Mouse (Mus musculus) forebrain, embryonic 12.5 days (tissue): ENCODE data around the gene Ppil6. TPM values are rescaled to one million over a fixed set of nuclear protein-coding genes. Genes with fewer than 3 reads are reported as not detected.
"Not testable (repeated sequence)": the region's sequence is repeated elsewhere in the genome, so short reads cannot be mapped to it uniquely, and the experiment has no call there.

ENCODE experiments used
- ATAC-seq: fragments of 200-750 bp; cut with Nextera tagmentation; 2 replicates; pipeline ENCODE4 v1.8.0; 2017; ENCODE audit warnings: moderate TSS enrichment; ENCODE audit not compliant: low FRiP score
- H3K27ac ChIP-seq: fragments of 300-500 bp; sonication (generic); 2 replicates; pipeline ENCODE4 v1.5.1; 2016; ENCODE audit warnings: mild to moderate bottlenecking
- H3K27me3 ChIP-seq: fragments of 300-500 bp; sonication (generic); 2 replicates; pipeline ENCODE4 v1.6.1; 2016; ENCODE audit warnings: mild to moderate bottlenecking
- H3K36me3 ChIP-seq: fragments of 300-500 bp; sonication (generic); replicated peaks from 2 replicates; pipeline ENCODE4 v1.6.1; 2016; ENCODE audit warnings: mild to moderate bottlenecking
- H3K4me1 ChIP-seq: fragments of 300-500 bp; sonication (generic); 2 replicates; pipeline ENCODE4 v1.6.1; 2016
- H3K4me2 ChIP-seq: fragments of 300-500 bp; sonication (generic); 2 replicates; pipeline ENCODE4 v1.6.1; 2016; ENCODE audit warnings: mild to moderate bottlenecking, moderate library complexity
- H3K4me3 ChIP-seq: fragments of 300-500 bp; sonication (generic); replicated peaks from 2 replicates; pipeline ENCODE4 v1.5.1; 2016; ENCODE audit warnings: mild to moderate bottlenecking
- H3K9ac ChIP-seq: fragments of 300-500 bp; sonication (generic); 2 replicates; pipeline ENCODE4 v1.6.1; 2016; ENCODE audit warnings: mild to moderate bottlenecking
- H3K9me3 ChIP-seq: fragments of 300-500 bp; sonication (generic); 2 replicates; pipeline ENCODE4 v1.6.1; 2016
- WGBS: fragments of 180-500 bp; shearing (Covaris S2); methylation state at CpG from one replicate; pipeline ENCODE4 v1.1.7; 2016; 5-methylcytosine and 5-hydroxymethylcytosine counted together
- polyA plus RNA-seq: library from polyadenylated mRNA; unstranded; fragments of >200 nt; fragmentation: Nextera tagmentation; extraction: Ambion mirVana; gene quantifications from 2 replicates; pipeline ENCODE4 v1.2.1, GENCODE M21; 2016

The Ppil6 gene
- polyA plus RNA-seq, 1 experiment from 2014 or later: 1.7 TPM

- ATAC-seq: no peak
- 91% methylated on average over 7 of the region's 7 CpGs for WGBS
- peaks cover 22% of the 10 kb centered on the region for H3K4me1 ChIP-seq
- no peak overlapping the region for H3K4me3 ChIP-seq
- H3K27ac ChIP-seq: no peak overlapping the region
- peaks cover 80% of the 10 kb centered on the region for H3K36me3 ChIP-seq
- H3K27me3 ChIP-seq: no peaks in the 10 kb centered on the region
- no peak overlapping the region for H3K9ac ChIP-seq
- no peak overlapping the region for H3K4me2 ChIP-seq
- H3K9me3 ChIP-seq: no peaks in the 10 kb centered on the region
Measured at GRCm38 (mm10) chr10:41482446-41482845, 7.8 kb upstream of the Ppil6 start.

DNA sequence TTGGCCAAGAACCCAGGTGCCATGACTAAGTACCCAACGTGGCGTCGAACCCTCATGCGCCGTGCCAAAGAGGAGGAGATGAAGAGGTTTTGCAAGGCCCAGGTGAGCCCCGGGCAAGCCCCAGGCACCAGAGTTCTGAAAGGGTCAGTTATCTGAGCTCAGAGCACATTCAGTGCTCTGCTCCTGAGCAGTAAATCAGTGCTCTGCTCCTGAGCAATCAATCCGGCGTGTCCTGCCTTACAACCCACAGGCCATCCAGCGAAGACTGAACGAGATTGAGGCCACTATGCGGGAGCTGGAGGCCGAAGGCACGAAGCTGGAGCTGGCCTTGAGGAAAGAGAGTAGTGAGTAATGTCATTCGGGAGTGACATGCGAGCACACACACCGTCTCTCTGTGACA lies 4.5 kb upstream of the Ppil6 start:
- ATAC-seq: no peak
- Histone ChIP-seq H3K9me3 (no peaks in the 10 kb centered on the region), H3K27me3 (no peaks in the 10 kb centered on the region), H3K36me3 (peaks cover 70% of the 10 kb centered on the region), H3K4me1 (peaks cover 36% of the 10 kb centered on the region), H3K27ac (no peak overlapping the region), H3K4me3 (no peak overlapping the region), H3K9ac (no peak overlapping the region), H3K4me2 (no peak overlapping the region)
- WGBS: 93% methylated on average over 16 of the region's 16 CpGs

DNA sequence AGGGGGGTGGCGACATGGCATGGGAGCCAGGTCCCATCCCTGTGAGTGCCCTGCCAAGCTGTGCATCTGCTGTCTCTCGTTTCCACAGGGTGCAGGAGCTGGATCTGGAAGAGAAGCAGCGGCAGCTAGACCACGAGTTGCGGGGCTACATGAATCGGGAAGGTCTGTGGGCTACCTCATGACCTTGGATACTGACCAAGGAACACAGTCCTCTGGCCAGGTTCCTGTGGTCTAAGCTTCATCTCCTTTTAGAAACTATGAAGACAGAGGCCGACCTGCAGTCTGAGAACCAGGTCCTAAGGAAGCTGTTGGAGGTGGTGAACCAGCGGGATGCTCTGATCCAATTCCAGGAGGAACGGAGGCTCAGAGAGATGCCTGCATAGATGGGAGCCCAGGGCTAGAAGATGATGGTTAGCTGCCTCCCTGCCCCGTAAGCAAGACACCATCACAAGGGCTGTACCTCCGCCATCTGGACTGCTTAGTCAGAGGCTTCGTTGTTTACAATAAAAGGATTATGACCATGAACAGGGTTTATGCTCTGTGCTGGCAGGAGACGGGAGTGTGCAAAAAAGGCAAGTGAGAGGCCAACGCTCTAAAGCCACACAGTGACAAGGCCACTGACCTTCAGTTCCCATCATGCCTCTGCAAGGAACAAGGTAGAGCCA lies 3.6 kb upstream of the Ppil6 start:
- no peak overlapping the region for H3K9ac ChIP-seq
- H3K4me2 ChIP-seq: no peak overlapping the region
- H3K36me3 ChIP-seq: peaks cover 66% of the 10 kb centered on the region

DNA sequence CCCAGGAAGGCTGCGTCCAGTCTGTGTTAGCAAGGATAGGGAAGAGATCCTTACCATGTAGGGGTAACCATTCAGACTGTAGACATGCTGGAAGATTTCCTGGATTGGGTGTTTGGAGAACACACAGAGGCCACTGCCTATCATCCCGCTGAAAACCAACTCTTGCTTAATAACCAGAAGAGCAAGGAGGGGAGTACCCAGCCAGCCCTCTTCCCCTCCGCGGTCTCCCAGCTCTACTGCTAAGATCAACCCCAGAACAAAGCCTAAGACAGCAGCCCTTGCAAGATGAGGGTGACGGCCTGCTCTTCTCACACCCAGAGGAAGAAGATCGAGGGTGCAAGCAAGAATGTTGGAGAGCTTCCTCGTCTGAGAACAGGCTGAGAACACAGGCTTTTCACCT lies 1.4 kb upstream of the Ppil6 start:
- Histone ChIP-seq H3K4me3 (peak overlapping the region; percentile 63), H3K4me1 (peaks cover 34% of the 10 kb centered on the region), H3K4me2 (peak overlapping the region; percentile 98), H3K9ac (peak overlapping the region; percentile 68), H3K9me3 (no peaks in the 10 kb centered on the region), H3K27ac (no peak overlapping the region), H3K27me3 (no peaks in the 10 kb centered on the region), H3K36me3 (peaks cover 47% of the 10 kb centered on the region)
- ATAC-seq: no peak
- 60% methylated on average over 7 of the region's 7 CpGs for WGBS

More for the DNA sequence above, 3.6 kb upstream of the Ppil6 start:
- ATAC-seq: no peak
- Histone ChIP-seq H3K9me3 (no peaks in the 10 kb centered on the region), H3K27me3 (no peaks in the 10 kb centered on the region), H3K27ac (no peak overlapping the region), H3K4me1 (peaks cover 34% of the 10 kb centered on the region), H3K4me3 (no peak overlapping the region)
- 87% methylated on average over 14 of the region's 14 CpGs for WGBS

DNA sequence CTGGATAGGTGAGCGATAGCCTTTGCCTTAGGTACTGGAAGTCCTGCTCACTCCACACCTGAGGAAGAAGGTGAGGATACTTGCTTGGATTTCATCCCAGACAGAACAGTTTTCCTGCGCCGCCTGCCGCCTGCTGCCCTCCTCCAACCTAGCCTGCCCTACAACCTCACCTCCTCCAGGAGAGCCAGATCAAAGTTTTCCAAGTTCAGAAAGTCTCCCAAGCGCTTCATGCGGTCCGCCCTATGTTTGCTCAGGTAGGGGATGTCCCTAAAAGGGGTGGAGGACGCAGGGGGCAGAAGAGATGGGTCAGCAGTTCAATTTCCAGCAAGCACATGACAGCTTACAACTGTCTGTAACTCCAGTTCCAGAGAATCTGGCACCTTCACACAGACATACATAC lies 945 bp upstream of the Ppil6 start:
- Histone ChIP-seq H3K9ac (peak overlapping the region; percentile 68), H3K4me3 (peak overlapping the region; percentile 63), H3K9me3 (no peaks in the 10 kb centered on the region), H3K27ac (no peak overlapping the region), H3K4me2 (peak overlapping the region; percentile 98), H3K4me1 (peaks cover 34% of the 10 kb centered on the region), H3K27me3 (no peaks in the 10 kb centered on the region), H3K36me3 (peaks cover 42% of the 10 kb centered on the region)
- WGBS: 46% methylated on average over 8 of the region's 8 CpGs
- ATAC-seq: 0 out of 2 replicates have a peak, but pooled peaks have one; percentile 8

- H3K4me2 ChIP-seq: peak overlapping the region; percentile 98
- no peak overlapping the region for H3K27ac ChIP-seq
- peaks cover 31% of the 10 kb centered on the region for H3K36me3 ChIP-seq
- H3K4me3 ChIP-seq: peak overlapping the region; percentile 63
- H3K9me3 ChIP-seq: no peaks in the 10 kb centered on the region
- under 1% methylated on average over 29 of the region's 29 CpGs for WGBS
- H3K9ac ChIP-seq: peak overlapping the region; percentile 68
- no peak for ATAC-seq
- H3K27me3 ChIP-seq: no peaks in the 10 kb centered on the region
- peaks cover 34% of the 10 kb centered on the region for H3K4me1 ChIP-seq
Measured at GRCm38 (mm10) chr10:41490518-41490873, 257 bp downstream of the Ppil6 start.

- Histone ChIP-seq H3K36me3 (peaks cover 25% of the 10 kb centered on the region), H3K4me2 (0 out of 2 replicates have a peak overlapping the region, but pooled peaks have one; percentile 98), H3K4me1 (peaks cover 34% of the 10 kb centered on the region), H3K27ac (no peak overlapping the region), H3K9ac (no peak overlapping the region), H3K27me3 (no peaks in the 10 kb centered on the region), H3K9me3 (no peaks in the 10 kb centered on the region), H3K4me3 (no peak overlapping the region)
- ATAC-seq: no peak
- 53% methylated on average over 4 of the region's 4 CpGs for WGBS
Measured at GRCm38 (mm10) chr10:41491111-41491510, 872 bp downstream of the Ppil6 start.

- no peak overlapping the region for H3K27ac ChIP-seq
- ATAC-seq: no peak
- H3K4me3 ChIP-seq: no peak overlapping the region
- H3K27me3 ChIP-seq: no peaks in the 10 kb centered on the region
- H3K9me3 ChIP-seq: no peaks in the 10 kb centered on the region
- no peak overlapping the region for H3K9ac ChIP-seq
- 80% methylated on average over 4 of the region's 4 CpGs for WGBS
- no peak overlapping the region for H3K4me2 ChIP-seq
- H3K4me1 ChIP-seq: no peaks in the 10 kb centered on the region; the same call in 1 of the 2 replicates
- H3K36me3 ChIP-seq: no peaks in the 10 kb centered on the region
Measured at GRCm38 (mm10) chr10:41500941-41501340, 10.7 kb downstream of the Ppil6 start.

GRCm38 (mm10) chr10:41504996-41505395 lies 14.8 kb downstream of the Ppil6 start:
- no peak overlapping the region for H3K9ac ChIP-seq
- no peaks in the 10 kb centered on the region for H3K27me3 ChIP-seq
- H3K9me3 ChIP-seq: no peaks in the 10 kb centered on the region
- WGBS: 45% methylated on average over 1 of the region's 1 CpGs
- no peak overlapping the region for H3K27ac ChIP-seq
- no peak overlapping the region for H3K4me3 ChIP-seq
- H3K4me2 ChIP-seq: no peak overlapping the region
- no peaks in the 10 kb centered on the region; the same call in 1 of the 2 replicates for H3K4me1 ChIP-seq
- no peak for ATAC-seq
- no peaks in the 10 kb centered on the region for H3K36me3 ChIP-seq

- ATAC-seq, H3K4me3 ChIP-seq, H3K36me3 ChIP-seq, H3K27me3 ChIP-seq, H3K4me2 ChIP-seq, H3K9ac ChIP-seq, H3K9me3 ChIP-seq, H3K4me1 ChIP-seq: not testable (repeated sequence)
- 3% methylated on average over 3 of the region's 3 CpGs for WGBS
- 0 out of 2 replicates have a peak overlapping the region, but pooled peaks have one; percentile 19 for H3K27ac ChIP-seq
Measured at GRCm38 (mm10) chr10:41505446-41505845, 15.2 kb downstream of the Ppil6 start.

DNA sequence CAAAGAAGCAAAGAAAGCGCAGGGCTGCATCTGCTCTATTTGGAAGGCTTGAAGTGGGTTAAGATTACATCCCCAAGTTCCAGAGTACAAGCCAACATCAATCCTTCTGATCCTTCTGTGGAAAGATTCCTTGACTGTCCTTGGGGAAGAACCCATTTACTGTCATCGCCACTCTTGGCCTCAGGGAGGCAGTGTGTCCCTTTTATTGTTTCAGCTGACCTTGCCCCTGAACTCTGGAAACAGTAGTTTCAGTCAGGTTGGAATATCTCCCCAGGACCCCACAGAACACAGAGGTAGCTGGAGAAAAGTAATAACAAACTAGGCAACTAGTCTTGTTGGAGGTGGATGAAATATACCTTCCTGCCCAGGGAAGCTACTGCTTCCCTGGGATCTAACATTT lies 18.9 kb downstream of the Ppil6 start:
- Histone ChIP-seq H3K9ac (no peak overlapping the region), H3K27ac (no peak overlapping the region), H3K4me3 (no peak overlapping the region), H3K9me3 (no peaks in the 10 kb centered on the region), H3K36me3 (no peaks in the 10 kb centered on the region), H3K27me3 (no peaks in the 10 kb centered on the region), H3K4me2 (no peak overlapping the region), H3K4me1 (no peaks in the 10 kb centered on the region; the same call in 1 of the 2 replicates)
- ATAC-seq: no peak
- 38% methylated on average over 2 of the region's 2 CpGs for WGBS

- 0 out of 2 replicates have a peak, but pooled peaks cover 3% of the 10 kb centered on the region for H3K4me1 ChIP-seq
- no peak overlapping the region for H3K4me2 ChIP-seq
- H3K4me3 ChIP-seq: no peak overlapping the region
- no peak overlapping the region for H3K27ac ChIP-seq
- no peaks in the 10 kb centered on the region for H3K9me3 ChIP-seq
- no peak overlapping the region for H3K9ac ChIP-seq
- no peak for ATAC-seq
- no peaks in the 10 kb centered on the region for H3K36me3 ChIP-seq
- WGBS: 74% methylated on average over 4 of the region's 4 CpGs
- H3K27me3 ChIP-seq: no peaks in the 10 kb centered on the region
Measured at GRCm38 (mm10) chr10:41514301-41514700, 24.1 kb downstream of the Ppil6 start.

GRCm38 (mm10) chr10:41514921-41515320 lies 24.7 kb downstream of the Ppil6 start:
- ATAC-seq: no peak
- Histone ChIP-seq H3K9ac (no peak overlapping the region), H3K27ac (no peak overlapping the region), H3K4me3 (no peak overlapping the region), H3K36me3 (no peaks in the 10 kb centered on the region), H3K4me1 (0 out of 2 replicates have a peak, but pooled peaks cover 3% of the 10 kb centered on the region), H3K9me3 (no peaks in the 10 kb centered on the region), H3K27me3 (no peaks in the 10 kb centered on the region), H3K4me2 (no peak overlapping the region)
